Mouse (Mus musculus): ENCODE results near the gene Plekhf1.

DNA sequence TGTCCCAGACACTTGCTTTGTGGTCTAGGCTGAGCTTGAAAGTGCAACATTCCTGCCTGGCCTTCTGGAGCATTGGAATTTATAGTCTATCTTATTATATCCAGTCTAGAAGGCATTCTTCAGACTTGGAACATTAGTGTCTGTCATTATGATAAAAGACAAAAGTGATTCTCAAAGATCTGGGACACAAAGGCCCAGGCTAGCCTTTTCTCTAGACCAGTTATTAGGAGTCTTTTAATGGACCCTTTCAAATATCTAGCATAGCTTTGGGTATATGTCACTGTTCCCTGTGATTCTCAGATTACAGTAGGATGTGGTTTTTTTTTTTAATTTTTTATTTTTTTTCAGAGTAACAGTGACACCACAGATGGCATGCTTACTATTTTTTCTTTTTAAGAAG lies 44.7 kb upstream of the Plekhf1 start:
- TF ChIP-seq CTCF (IDR thresholded peaks at IDR 0.05; ENCODE audit: control insufficient read depth, insufficient read depth, insufficient read length) (no peak), MYOD1 (IDR thresholded peaks at IDR 0.05; ENCODE audit: control insufficient read depth, insufficient read length, low read depth) (no peak), MAX (IDR thresholded peaks at IDR 0.05) (no peak)
